Comparison of ENCODE assay signal across 8 mouse cellular contexts in the genomic region with DNA sequence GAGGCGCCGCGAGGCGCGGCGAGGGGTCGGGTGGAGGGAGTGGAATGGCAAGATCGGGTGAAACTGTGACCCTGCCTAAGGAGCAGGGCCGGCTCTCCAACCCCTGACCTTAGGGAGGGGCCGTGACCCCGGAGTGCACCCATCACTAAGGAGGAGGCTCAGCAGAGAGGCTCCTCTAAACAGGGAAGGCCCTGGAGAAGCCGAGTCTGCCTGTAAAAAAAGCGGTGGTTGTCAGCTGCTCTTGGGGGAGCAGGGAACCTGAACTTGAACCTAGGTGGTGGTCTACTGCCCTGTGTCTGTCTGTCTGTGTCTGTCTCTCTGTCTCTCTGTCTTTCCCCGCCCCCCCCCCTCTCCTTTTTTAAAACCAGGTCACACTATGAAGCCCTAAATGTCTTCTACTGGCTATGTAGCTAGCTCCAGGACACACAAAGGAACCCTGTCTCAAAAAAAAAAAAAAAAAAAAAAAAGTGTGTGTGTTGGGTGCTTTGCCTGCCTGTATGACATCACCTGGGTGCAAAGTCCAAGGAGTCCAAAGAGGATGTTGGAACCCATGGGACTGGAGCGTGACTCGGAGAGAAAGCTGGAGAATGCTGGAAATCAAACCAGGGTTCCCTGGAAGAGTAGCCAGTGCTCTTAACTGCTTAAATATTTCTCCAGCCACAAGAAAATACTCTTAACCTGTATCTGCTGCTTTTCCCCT. TPM values are rescaled to one million over a fixed set of nuclear protein-coding genes. Genes with fewer than 3 reads are reported as not detected.
A peak's percentile ranks its signal among the peaks of the same experiment; 100 is the strongest.
DNase-seq lines count a peak whose midpoint lies in the region; ATAC-seq and TF ChIP-seq lines count a peak whose summit lies in the region.

No protein-coding gene starts in this region.

- H3K27ac ChIP-seq in gastrocnemius, adult 2 months: peak overlapping the region; percentile 98
- peak overlapping the region; percentile 97 for H3K27ac ChIP-seq in heart, postnatal 0 days (ENCODE audit: low read depth)
- peak overlapping the region; percentile 92 for H3K27ac ChIP-seq in midbrain, embryonic 15.5 days

- H3K4me1 ChIP-seq in heart, postnatal 0 days (ENCODE audit: control insufficient read depth, insufficient read depth): peaks cover 39% of the 10 kb centered on the region
- peaks cover 27% of the 10 kb centered on the region for H3K4me1 ChIP-seq in midbrain, embryonic 15.5 days

- intact Hi-C loops in gastrocnemius, adult 2 months (cut with DNase I): no loop called here

- no peak; the same call in 1 of the 2 replicates for ATAC-seq in heart, postnatal 0 days (ENCODE audit: insufficient read depth, low read depth)
- no peak; the same call in 1 of the 2 replicates for ATAC-seq in midbrain, embryonic 15.5 days (replicated peaks)

- no peaks in the 10 kb centered on the region for H3K9me3 ChIP-seq in heart, postnatal 0 days (replicated peaks; ENCODE audit: control insufficient read depth, low read length)
- H3K9me3 ChIP-seq in midbrain, embryonic 15.5 days: no peaks in the 10 kb centered on the region

- H3K4me3 ChIP-seq in gastrocnemius, adult 2 months: peak overlapping the region; percentile 89
- peak overlapping the region; percentile 78 for H3K4me3 ChIP-seq in heart, postnatal 0 days (ENCODE audit: low read depth, low read length)
- H3K4me3 ChIP-seq in midbrain, embryonic 15.5 days: peak overlapping the region; percentile 60

- H3K27me3 ChIP-seq in heart, postnatal 0 days (ENCODE audit: control insufficient read depth, insufficient read depth, low read length): no peaks in the 10 kb centered on the region
- no peaks in the 10 kb centered on the region for H3K27me3 ChIP-seq in midbrain, embryonic 15.5 days (replicated peaks)

- no peak for TF ChIP-seq CTCF in gastrocnemius, adult 2 months (IDR thresholded peaks at IDR 0.05)
- no peak for TF ChIP-seq CTCF in heart, postnatal 0 days (IDR thresholded peaks at IDR 0.05; ENCODE audit: low read depth)

- no peak; the same call in 1 of the 2 replicates for TF ChIP-seq EP300 in heart, postnatal 0 days (IDR thresholded peaks at IDR 0.05; ENCODE audit: low read depth)

- DNase-seq in gastrocnemius, adult 2 months: no peak
- no peak for DNase-seq in gastrocnemius, postnatal 4 days (ENCODE audit: low spot score in 2 of 2)
- DNase-seq in adrenal gland, postnatal 14 days: peak; percentile 42
- DNase-seq in heart, postnatal 0 days (ENCODE audit: low spot score): no peak
- peak; percentile 95 for DNase-seq in large intestine, adult 2 months (ENCODE audit: low read depth, low spot score)
- DNase-seq in layer of hippocampus, adult 9-11 months: no peak
- DNase-seq in gastrocnemius, adult 8-10 months (ENCODE audit: low spot score in 2 of 2): no peak

- peak overlapping the region; percentile 78 for H3K4me2 ChIP-seq in heart, postnatal 0 days (ENCODE audit: low read depth, low read length)
- H3K4me2 ChIP-seq in midbrain, embryonic 15.5 days: peak overlapping the region; percentile 76

- peaks cover 8% of the 10 kb centered on the region for H3K36me3 ChIP-seq in heart, postnatal 0 days (replicated peaks; ENCODE audit: control insufficient read depth, insufficient read depth, low read length)
- no peaks in the 10 kb centered on the region for H3K36me3 ChIP-seq in midbrain, embryonic 15.5 days (replicated peaks)

- WGBS in heart, postnatal 0 days: 4% methylated on average over 15 of the region's 16 CpGs
- WGBS in large intestine, adult 2 months: 3% methylated on average over 16 of the region's 16 CpGs
- 8% methylated on average over 16 of the region's 16 CpGs for WGBS in midbrain, embryonic 15.5 days

- H3K9ac ChIP-seq in heart, postnatal 0 days (replicated peaks; ENCODE audit: low read depth, low read length): peak overlapping the region; percentile 99
- peak overlapping the region; percentile 95 for H3K9ac ChIP-seq in midbrain, embryonic 15.5 days

RNA-seq across cellular contexts. Expression of a gene that starts 13.5 kb away (rescaled TPM):
- 100 to 1,000 TPM; 460 to 625 TPM for total RNA-seq in gastrocnemius, adult 2 months (2021)
- 100 to 1,000 TPM; 329 to 331 TPM for total RNA-seq in gastrocnemius, postnatal 4 days (2021)
- total RNA-seq in adrenal gland, postnatal 14 days (2021): 551 and 591 TPM in 2 replicates
- total RNA-seq in heart, postnatal 0 days (2014; rRNA removed; ENCODE audit: low replicate concordance): 556 and 596 TPM in 2 replicates
- 620 and 652 TPM in 2 replicates for polyA plus RNA-seq in heart, postnatal 0 days (2015; fragmentation: Nextera tagmentation; extraction: Ambion mirVana)
- 197 and 211 TPM in 2 replicates for polyA plus RNA-seq in large intestine, adult 2 months (2012; rRNA removed)
- polyA plus RNA-seq in midbrain, embryonic 15.5 days (2015; fragmentation: Nextera tagmentation; extraction: Ambion mirVana): 202 and 212 TPM in 2 replicates
- 100 to 1,000 TPM; 495 to 615 (median 547) TPM for total RNA-seq in gastrocnemius, adult 8-10 months (2022)

RNA-seq across cellular contexts. Expression of a gene that starts 13.6 kb away (rescaled TPM):
- total RNA-seq in gastrocnemius, adult 2 months (2021): 10 to 100 TPM; 18.5 to 20.6 TPM
- 10 to 100 TPM; 19.6 to 23.5 TPM for total RNA-seq in gastrocnemius, postnatal 4 days (2021)
- 26.5 and 29.4 TPM in 2 replicates for total RNA-seq in adrenal gland, postnatal 14 days (2021)
- total RNA-seq in heart, postnatal 0 days (2014; rRNA removed; ENCODE audit: low replicate concordance): 19.5 and 28.3 TPM in 2 replicates
- 16.4 and 17.8 TPM in 2 replicates for polyA plus RNA-seq in heart, postnatal 0 days (2015; fragmentation: Nextera tagmentation; extraction: Ambion mirVana)
- polyA plus RNA-seq in large intestine, adult 2 months (2012; rRNA removed): 9.6 and 11.8 TPM in 2 replicates
- polyA plus RNA-seq in midbrain, embryonic 15.5 days (2015; fragmentation: Nextera tagmentation; extraction: Ambion mirVana): 70.4 and 71.1 TPM in 2 replicates
- total RNA-seq in gastrocnemius, adult 8-10 months (2022): 10 to 100 TPM; 17.9 to 24.0 (median 22.6) TPM

RNA-seq across cellular contexts. Expression of a gene that starts 22.0 kb away (rescaled TPM):
- 10 to 100 TPM; 59.5 to 62.3 TPM for total RNA-seq in gastrocnemius, adult 2 months (2021)
- total RNA-seq in gastrocnemius, postnatal 4 days (2021): 10 to 100 TPM; 70.6 to 88.9 TPM
- 89.9 and 97.9 TPM in 2 replicates for total RNA-seq in adrenal gland, postnatal 14 days (2021)
- total RNA-seq in heart, postnatal 0 days (2014; rRNA removed; ENCODE audit: low replicate concordance): 85.6 and 113 TPM in 2 replicates
- polyA plus RNA-seq in heart, postnatal 0 days (2015; fragmentation: Nextera tagmentation; extraction: Ambion mirVana): 63.9 and 72.6 TPM in 2 replicates
- 31.7 and 45.2 TPM in 2 replicates for polyA plus RNA-seq in large intestine, adult 2 months (2012; rRNA removed)
- 123 and 129 TPM in 2 replicates for polyA plus RNA-seq in midbrain, embryonic 15.5 days (2015; fragmentation: Nextera tagmentation; extraction: Ambion mirVana)
- 10 to 100 TPM; 50.7 to 66.2 (median 63.7) TPM for total RNA-seq in gastrocnemius, adult 8-10 months (2022)

RNA-seq across cellular contexts. Expression of a gene that starts 32.5 kb away (rescaled TPM):
- 1 to 10 TPM; 4.3 to 6.1 TPM for total RNA-seq in gastrocnemius, adult 2 months (2021)
- 10 to 100 TPM in 1 of 2 experiments, 1 to 10 TPM in 1; 7.5 to 10.1 TPM for total RNA-seq in gastrocnemius, postnatal 4 days (2021)
- total RNA-seq in adrenal gland, postnatal 14 days (2021): 2.3 and 2.8 TPM in 2 replicates
- 15.5 and 18.7 TPM in 2 replicates for total RNA-seq in heart, postnatal 0 days (2014; rRNA removed; ENCODE audit: low replicate concordance)
- polyA plus RNA-seq in heart, postnatal 0 days (2015; fragmentation: Nextera tagmentation; extraction: Ambion mirVana): 23.7 and 28.1 TPM in 2 replicates
- 1.2 and 1.8 TPM in 2 replicates for polyA plus RNA-seq in large intestine, adult 2 months (2012; rRNA removed)
- 137 and 138 TPM in 2 replicates for polyA plus RNA-seq in midbrain, embryonic 15.5 days (2015; fragmentation: Nextera tagmentation; extraction: Ambion mirVana)
- 1 to 10 TPM; 7.6 to 9.8 (median 8.5) TPM for total RNA-seq in gastrocnemius, adult 8-10 months (2022)

Comparison
In these comparisons a context has a peak if more than half of its experiments do, and no peak if none do; other contexts are left out.
1. DNase-seq: peak in adrenal gland, postnatal 14 days (single experiment) and large intestine, adult 2 months (single experiment); none in gastrocnemius, adult 2 months (single experiment), gastrocnemius, postnatal 4 days (0 of 2), heart, postnatal 0 days (single experiment), layer of hippocampus, adult 9-11 months (single experiment) and gastrocnemius, adult 8-10 months (0 of 2).
2. Peak in every context shown above with its lines, with median percentiles within 50 percentile points of each other: H3K27ac ChIP-seq and H3K4me3 ChIP-seq.